Mouse (Mus musculus) limb, embryonic 11.5 days (tissue): ENCODE results near the gene Morc3. TPM values are rescaled to one million over a fixed set of nuclear protein-coding genes. Genes with fewer than 3 reads are reported as not detected.

Source experiments
- ATAC-seq: fragments of 200-750 bp; cut with Nextera tagmentation; 2 replicates; pipeline ENCODE4 v1.8.0; 2017; ENCODE audit warnings: low read depth; ENCODE audit not compliant: insufficient number of reproducible peaks, low FRiP score, low TSS enrichment
- DNase-seq: peaks from one replicate; pipeline ENCODE4 v3.0.0-alpha.2; 2015; ENCODE audit warnings: low spot score
- H3K27ac ChIP-seq: fragments of 300-500 bp; sonication (generic); replicated peaks from 2 replicates; pipeline ENCODE4 v1.5.1; 2014; ENCODE audit warnings: low read depth, mild to moderate bottlenecking, low read length
- H3K27me3 ChIP-seq: fragments of 300-500 bp; sonication (generic); 2 replicates; pipeline ENCODE4 v1.6.1; 2014; ENCODE audit warnings: mild to moderate bottlenecking, low read length, mixed read lengths; ENCODE audit not compliant: control insufficient read depth, insufficient read depth
- H3K36me3 ChIP-seq: fragments of 300-500 bp; sonication (generic); 2 replicates; pipeline ENCODE4 v1.6.1; 2014; ENCODE audit warnings: mild to moderate bottlenecking, low read length, moderate library complexity, mixed read lengths; ENCODE audit not compliant: control insufficient read depth, insufficient read depth
- H3K4me1 ChIP-seq: fragments of 300-500 bp; sonication (generic); 2 replicates; pipeline ENCODE4 v1.6.1; 2014; ENCODE audit warnings: low read length, mixed read lengths; ENCODE audit not compliant: control insufficient read depth, insufficient read depth
- H3K4me2 ChIP-seq: fragments of 300-500 bp; sonication (generic); 2 replicates; pipeline ENCODE4 v1.6.1; 2014; ENCODE audit warnings: low read depth, mild to moderate bottlenecking, moderate library complexity; ENCODE audit not compliant: severe bottlenecking
- H3K4me3 ChIP-seq: fragments of 300-500 bp; sonication (generic); 2 replicates; pipeline ENCODE4 v1.5.1; 2014; ENCODE audit warnings: low read depth, low read length
- H3K9ac ChIP-seq: fragments of 300-500 bp; sonication (generic); 2 replicates; pipeline ENCODE4 v1.6.1; 2014; ENCODE audit warnings: mild to moderate bottlenecking, low read length
- H3K9me3 ChIP-seq: fragments of 300-500 bp; sonication (generic); 2 replicates; pipeline ENCODE4 v1.6.1; 2016; ENCODE audit warnings: low read length; ENCODE audit not compliant: control insufficient read depth
- WGBS: fragments of 180-500 bp; shearing (Covaris S2); extraction: QIAGEN DNeasy Blood & Tissue Kit; methylation state at CpG from one replicate; pipeline ENCODE4 v1.1.7; 2014; 5-methylcytosine and 5-hydroxymethylcytosine counted together
- polyA plus RNA-seq: library from polyadenylated mRNA; unstranded; fragments of >200 nt; fragmentation: Nextera tagmentation; extraction: Ambion mirVana; gene quantifications from 2 replicates; pipeline ENCODE4 v1.2.1, GENCODE M21; 2014

Gene Morc3
- polyA plus RNA-seq, 1 experiment from 2014 or later = 29.3 TPM

GRCm38 (mm10) chr16:93832451-93833276 lies 743 bp downstream of the Morc3 start:
- peak; percentile 72 for DNase-seq
- Histone ChIP-seq H3K9ac (peak overlapping the region; percentile 94), H3K4me3 (peak overlapping the region; percentile 81), H3K27me3 (no peaks in the 10 kb centered on the region), H3K4me2 (peak overlapping the region; percentile 77), H3K27ac (peak overlapping the region; percentile 92), H3K9me3 (no peaks in the 10 kb centered on the region), H3K4me1 (no peaks in the 10 kb centered on the region), H3K36me3 (no peaks in the 10 kb centered on the region)
- under 1% methylated on average over 61 of the region's 69 CpGs for WGBS
- ATAC-seq = peak; percentile 49; the same call in 1 of the 2 replicates

DNA sequence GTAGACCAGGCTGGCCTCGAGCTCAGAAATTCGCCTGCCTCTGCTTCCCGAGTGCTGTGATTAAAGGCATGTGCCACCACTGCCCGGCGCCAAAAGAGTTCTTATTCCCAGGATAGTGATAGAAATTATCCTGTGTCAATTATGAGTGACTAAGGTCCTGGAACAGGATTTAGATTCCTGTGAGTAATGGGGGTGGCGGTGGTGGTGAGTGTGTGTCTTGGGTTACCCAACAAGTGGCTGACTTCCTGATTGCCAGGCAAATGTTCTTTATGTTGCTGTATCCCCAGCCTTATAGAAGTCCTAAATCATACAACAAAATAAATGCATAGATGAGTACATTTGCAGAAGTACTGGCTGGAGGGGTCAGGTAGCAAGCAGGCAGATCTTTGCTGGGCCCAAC lies 1.6 kb downstream of the Morc3 start:
- H3K36me3 ChIP-seq = no peaks in the 10 kb centered on the region
- H3K4me1 ChIP-seq = no peaks in the 10 kb centered on the region
- H3K4me3 ChIP-seq = peak overlapping the region; percentile 81; the same call in 1 of the 2 replicates
- no peak for ATAC-seq
- no peak overlapping the region for H3K9ac ChIP-seq
- H3K4me2 ChIP-seq = peak overlapping the region; percentile 77; the same call in 1 of the 2 replicates
- H3K27me3 ChIP-seq = no peaks in the 10 kb centered on the region
- H3K27ac ChIP-seq = no peak overlapping the region
- H3K9me3 ChIP-seq = no peaks in the 10 kb centered on the region
- DNase-seq = no peak
- 90% methylated on average over 6 of the region's 6 CpGs for WGBS

GRCm38 (mm10) chr16:93834076-93834475 lies 2.2 kb downstream of the Morc3 start:
- Histone ChIP-seq H3K4me1 (no peaks in the 10 kb centered on the region), H3K4me2 (no peak overlapping the region), H3K27me3 (no peaks in the 10 kb centered on the region), H3K9me3 (no peaks in the 10 kb centered on the region), H3K4me3 (no peak overlapping the region), H3K27ac (no peak overlapping the region), H3K9ac (no peak overlapping the region), H3K36me3 (no peaks in the 10 kb centered on the region)
- DNase-seq = no peak
- no peak for ATAC-seq
- 95% methylated on average over 2 of the region's 2 CpGs for WGBS

GRCm38 (mm10) chr16:93839049-93839448 lies 7.1 kb downstream of the Morc3 start:
- Histone ChIP-seq H3K9ac (no peak overlapping the region), H3K27ac (no peak overlapping the region), H3K9me3 (no peaks in the 10 kb centered on the region), H3K36me3 (no peaks in the 10 kb centered on the region), H3K4me3 (no peak overlapping the region), H3K27me3 (no peaks in the 10 kb centered on the region), H3K4me1 (no peaks in the 10 kb centered on the region), H3K4me2 (no peak overlapping the region)
- ATAC-seq = no peak
- no peak for DNase-seq
- WGBS = 87% methylated on average over 1 of the region's 1 CpGs

- DNase-seq (no peak), ATAC-seq (no peak)
- H3K27ac ChIP-seq = no peak overlapping the region
- H3K4me1 ChIP-seq = no peaks in the 10 kb centered on the region
- H3K4me3 ChIP-seq = no peak overlapping the region
- H3K4me2 ChIP-seq = no peak overlapping the region
- H3K36me3 ChIP-seq = peaks cover 19% of the 10 kb centered on the region
- 95% methylated on average over 3 of the region's 3 CpGs for WGBS
- no peaks in the 10 kb centered on the region for H3K9me3 ChIP-seq
- no peak overlapping the region for H3K9ac ChIP-seq
- no peaks in the 10 kb centered on the region for H3K27me3 ChIP-seq
Measured at GRCm38 (mm10) chr16:93850527-93850926, 18.6 kb downstream of the Morc3 start.

DNA sequence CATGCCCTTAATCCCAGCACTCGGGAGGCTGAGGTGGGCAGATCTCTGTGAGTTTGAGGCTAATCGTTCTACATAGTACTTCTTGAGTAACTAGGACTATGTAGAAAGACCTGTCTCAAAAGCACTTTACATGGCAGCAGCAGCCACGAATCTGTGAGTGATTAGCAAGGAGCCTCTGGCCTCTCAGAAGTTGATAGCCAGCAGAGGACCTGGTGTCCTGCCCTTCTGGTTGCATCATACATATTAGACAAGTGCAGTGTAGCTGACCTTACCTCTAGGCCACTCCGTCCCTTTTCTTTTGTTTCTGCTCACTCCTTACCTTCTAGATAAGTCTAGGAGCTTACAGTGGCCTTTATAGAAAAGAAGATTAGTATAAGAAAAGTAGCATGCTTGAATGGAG lies 28.0 kb downstream of the Morc3 start:
- WGBS = 94% methylated on average over 4 of the region's 4 CpGs
- ATAC-seq = no peak

GRCm38 (mm10) chr16:93860686-93861085 lies 28.8 kb downstream of the Morc3 start:
- no peaks in the 10 kb centered on the region for H3K4me1 ChIP-seq
- H3K9ac ChIP-seq = no peak overlapping the region
- H3K4me2 ChIP-seq = no peak overlapping the region
- DNase-seq (no peak), ATAC-seq (no peak)
- no peaks in the 10 kb centered on the region for H3K9me3 ChIP-seq
- H3K27me3 ChIP-seq = no peaks in the 10 kb centered on the region
- H3K4me3 ChIP-seq = no peak overlapping the region
- peaks cover 21% of the 10 kb centered on the region for H3K36me3 ChIP-seq
- no peak overlapping the region for H3K27ac ChIP-seq

More for the DNA sequence above, 28.0 kb downstream of the Morc3 start:
- Histone ChIP-seq H3K36me3 (peaks cover 19% of the 10 kb centered on the region), H3K27ac (no peak overlapping the region), H3K9ac (no peak overlapping the region), H3K27me3 (no peaks in the 10 kb centered on the region), H3K4me2 (no peak overlapping the region), H3K9me3 (no peaks in the 10 kb centered on the region), H3K4me3 (no peak overlapping the region), H3K4me1 (no peaks in the 10 kb centered on the region)
- DNase-seq = no peak

DNA sequence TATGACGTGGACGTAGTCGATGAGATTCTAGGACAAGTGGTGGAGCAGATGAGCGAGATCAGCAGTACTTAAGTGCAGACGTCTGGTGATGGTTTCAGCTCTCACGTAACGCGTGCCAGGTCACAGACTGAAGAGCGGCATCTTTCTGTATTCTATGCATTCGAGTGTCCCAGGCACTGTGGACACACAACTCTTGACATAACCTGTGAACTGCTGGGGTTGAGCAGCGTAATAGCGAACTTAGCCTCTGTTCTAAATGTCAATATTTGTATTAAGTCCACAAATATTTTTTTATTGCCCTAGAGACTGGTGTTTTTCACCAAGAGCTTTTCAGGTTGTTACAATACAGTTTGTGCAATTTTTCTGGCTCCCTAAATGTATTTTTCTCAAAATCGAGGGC lies 42.9 kb downstream of the Morc3 start:
- Histone ChIP-seq H3K27me3 (no peaks in the 10 kb centered on the region), H3K4me2 (no peak overlapping the region), H3K36me3 (peaks cover 19% of the 10 kb centered on the region), H3K4me3 (no peak overlapping the region), H3K27ac (no peak overlapping the region), H3K4me1 (no peaks in the 10 kb centered on the region), H3K9ac (no peak overlapping the region), H3K9me3 (no peaks in the 10 kb centered on the region)
- no peak for DNase-seq
- WGBS = 95% methylated on average over 13 of the region's 13 CpGs
- no peak for ATAC-seq
